Mouse (Mus musculus) G1E (cell line): ENCODE data around the gene Itgb2l.

Source experiments
- CTCF ChIP-seq: IDR thresholded peaks from 2 replicates; pipeline ENCODE4 v1.5.1; 2012; ENCODE audit warnings: low read depth, low read length, inconsistent platforms, mixed read lengths
- TAL1 ChIP-seq: conservative IDR thresholded peaks from 2 replicates; pipeline ENCODE4 v1.6.1; 2012; ENCODE audit warnings: low read depth, low read length, inconsistent platforms, mixed read lengths

GRCm38 (mm10) chr16:96388481-96388880, 54.9 kb downstream of the Itgb2l start:
- TF ChIP-seq TAL1 (no peak), CTCF (no peak)
